Mouse (Mus musculus): ENCODE measurements around the gene Lrrfip2. TPM values are rescaled to one million over a fixed set of nuclear protein-coding genes. Genes with fewer than 3 reads are reported as not detected.

The Lrrfip2 gene
- polyA plus RNA-seq, 1 experiment, result 135 TPM

DNA sequence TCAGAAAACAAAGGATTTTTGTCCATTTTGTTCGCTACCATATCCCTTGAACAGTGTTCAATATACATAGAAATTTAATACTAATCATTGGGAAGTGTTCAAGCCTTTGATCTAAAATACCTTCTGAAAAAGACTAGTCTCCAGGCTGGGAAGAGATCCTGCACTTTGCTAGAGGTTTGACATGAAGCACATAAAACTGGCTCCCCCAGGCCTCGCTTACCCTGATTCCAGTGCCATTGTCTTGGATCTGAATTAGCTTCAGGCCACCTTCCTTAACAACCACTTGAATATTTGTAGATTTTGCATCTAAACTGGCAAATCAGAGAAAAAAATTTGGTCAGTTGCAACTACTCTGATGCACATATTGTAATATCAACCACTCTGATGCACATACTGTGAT is 150.6 kb downstream of the Lrrfip2 start:
- H3K27ac ChIP-seq (ENCODE audit: control insufficient read depth, insufficient read depth, low read depth, low read length), result no peak overlapping the region
- H3K4me3 ChIP-seq (ENCODE audit: control insufficient read depth, low read depth, low read length), result no peak overlapping the region
- no peak for TF ChIP-seq POLR2A (IDR thresholded peaks at IDR 0.05; ENCODE audit: control insufficient read depth, low read depth, low read length)
- no peak for TF ChIP-seq CTCF (IDR thresholded peaks at IDR 0.05; ENCODE audit: control insufficient read depth, insufficient read depth, insufficient replicate concordance, low read depth, low read length)
- H3K27me3 ChIP-seq (ENCODE audit: control insufficient read depth, insufficient read depth, low read length), result no peaks in the 10 kb centered on the region
- peaks cover 7% of the 10 kb centered on the region for H3K4me1 ChIP-seq (ENCODE audit: control insufficient read depth, insufficient read depth, low read length)
- no peaks in the 10 kb centered on the region; the same call in 1 of the 2 replicates for H3K36me3 ChIP-seq (ENCODE audit: control insufficient read depth, insufficient read depth, low read length)

DNA sequence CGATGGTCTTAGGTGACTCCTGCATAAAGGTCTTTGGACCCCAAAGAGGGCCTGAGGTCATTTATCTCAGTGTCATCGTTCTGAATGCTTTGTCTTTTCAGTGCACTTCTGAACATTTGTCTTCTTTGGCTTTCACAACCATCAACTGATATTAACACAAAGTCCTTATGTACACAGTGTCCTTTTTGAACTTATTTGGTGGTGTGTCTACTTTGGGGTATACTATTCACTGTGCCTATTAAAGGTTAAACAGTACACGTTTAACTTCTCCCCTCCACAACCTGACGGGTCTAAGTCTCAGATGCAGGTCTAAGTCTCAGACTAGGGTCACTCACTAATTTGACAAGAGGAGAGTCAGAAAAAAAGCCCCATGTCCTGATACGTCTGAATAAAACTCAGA is 153.2 kb downstream of the Lrrfip2 start:
- no peaks in the 10 kb centered on the region for H3K27me3 ChIP-seq (ENCODE audit: control insufficient read depth, insufficient read depth, low read length)
- H3K4me1 ChIP-seq (ENCODE audit: control insufficient read depth, insufficient read depth, low read length), result peaks cover 7% of the 10 kb centered on the region
- H3K36me3 ChIP-seq (ENCODE audit: control insufficient read depth, insufficient read depth, low read length), result no peaks in the 10 kb centered on the region; the same call in 1 of the 2 replicates
- TF ChIP-seq POLR2A (IDR thresholded peaks at IDR 0.05; ENCODE audit: control insufficient read depth, low read depth, low read length), result no peak
- TF ChIP-seq CTCF (IDR thresholded peaks at IDR 0.05; ENCODE audit: control insufficient read depth, insufficient read depth, insufficient replicate concordance, low read depth, low read length), result no peak
- H3K27ac ChIP-seq (ENCODE audit: control insufficient read depth, insufficient read depth, low read depth, low read length), result peak overlapping the region; percentile 76
- H3K4me3 ChIP-seq (ENCODE audit: control insufficient read depth, low read depth, low read length), result peak overlapping the region; percentile 94

DNA sequence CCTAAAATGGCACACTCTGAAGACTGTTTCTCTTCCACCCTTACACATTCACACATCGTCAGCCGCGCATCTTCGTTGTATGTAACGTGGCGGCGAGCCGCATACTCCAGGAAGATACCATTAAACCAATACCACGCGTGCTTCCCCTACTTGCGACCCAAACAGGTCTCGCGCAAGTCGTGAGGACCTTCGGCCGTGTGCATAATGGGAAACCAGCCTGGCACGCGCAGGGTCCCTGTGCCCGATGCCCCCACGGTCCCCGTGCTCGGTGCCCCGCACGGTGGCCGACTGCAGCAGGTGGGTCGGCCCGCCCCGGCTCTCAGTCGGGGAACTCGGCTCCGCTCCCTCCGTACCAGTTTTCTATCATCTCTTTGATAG is 153.7 kb downstream of the Lrrfip2 start:
- no peaks in the 10 kb centered on the region; the same call in 1 of the 2 replicates for H3K36me3 ChIP-seq (ENCODE audit: control insufficient read depth, insufficient read depth, low read length)
- peaks cover 7% of the 10 kb centered on the region for H3K4me1 ChIP-seq (ENCODE audit: control insufficient read depth, insufficient read depth, low read length)
- H3K27ac ChIP-seq (ENCODE audit: control insufficient read depth, insufficient read depth, low read depth, low read length), result peak overlapping the region; percentile 76
- H3K27me3 ChIP-seq (ENCODE audit: control insufficient read depth, insufficient read depth, low read length), result no peaks in the 10 kb centered on the region
- TF ChIP-seq POLR2A (IDR thresholded peaks at IDR 0.05; ENCODE audit: control insufficient read depth, low read depth, low read length), result no peak; the same call in 1 of the 2 replicates
- TF ChIP-seq CTCF (IDR thresholded peaks at IDR 0.05; ENCODE audit: control insufficient read depth, insufficient read depth, insufficient replicate concordance, low read depth, low read length), result no peak
- peak overlapping the region; percentile 94 for H3K4me3 ChIP-seq (ENCODE audit: control insufficient read depth, low read depth, low read length)

GRCm38 (mm10) chr9:111271434-111272160 is 154.2 kb downstream of the Lrrfip2 start, which contains the start of the genes Mlh1 and Epm2aip1:
Gene Mlh1, minus strand, starts transcription at chr9:111271791.
Gene Epm2aip1, plus strand, starts transcription at chr9:111271929.
- Histone ChIP-seq H3K27me3 (ENCODE audit: control insufficient read depth, insufficient read depth, low read length) (no peaks in the 10 kb centered on the region), H3K4me3 (ENCODE audit: control insufficient read depth, low read depth, low read length) (peak within 1 kb of the TSS; percentile 94), H3K27ac (ENCODE audit: control insufficient read depth, insufficient read depth, low read depth, low read length) (peak within 1 kb of the TSS; percentile 92), H3K4me1 (ENCODE audit: control insufficient read depth, insufficient read depth, low read length) (peaks cover 7% of the 10 kb centered on the region), H3K36me3 (ENCODE audit: control insufficient read depth, insufficient read depth, low read length) (no peaks in the 10 kb centered on the region; the same call in 1 of the 2 replicates)
- TF ChIP-seq POLR2A (IDR thresholded peaks at IDR 0.05; ENCODE audit: control insufficient read depth, low read depth, low read length) (peak; percentile 70), CTCF (IDR thresholded peaks at IDR 0.05; ENCODE audit: control insufficient read depth, insufficient read depth, insufficient replicate concordance, low read depth, low read length) (no peak)

DNA sequence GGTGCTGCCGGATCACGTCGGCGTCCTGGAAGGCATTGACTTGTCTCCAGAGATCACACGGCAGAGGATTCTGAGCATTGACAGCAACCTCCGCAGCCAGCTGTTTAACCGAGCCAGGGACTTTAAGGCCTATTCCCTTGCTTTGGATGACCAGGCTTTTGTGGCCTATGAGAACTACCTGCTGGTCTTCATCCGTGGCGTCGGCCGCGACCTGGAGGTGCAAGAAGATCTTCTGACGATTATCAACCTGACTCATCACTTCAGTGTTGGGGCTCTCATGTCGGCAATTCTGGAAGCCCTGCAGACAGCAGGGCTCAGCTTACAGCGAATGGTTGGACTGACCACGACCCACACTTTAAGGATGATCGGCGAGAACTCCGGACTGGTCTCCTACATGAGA is 155.0 kb downstream of the Lrrfip2 start:
- H3K4me1 ChIP-seq (ENCODE audit: control insufficient read depth, insufficient read depth, low read length), result peaks cover 7% of the 10 kb centered on the region
- H3K27ac ChIP-seq (ENCODE audit: control insufficient read depth, insufficient read depth, low read depth, low read length), result peak overlapping the region; percentile 92
- H3K27me3 ChIP-seq (ENCODE audit: control insufficient read depth, insufficient read depth, low read length), result no peaks in the 10 kb centered on the region
- TF ChIP-seq POLR2A (IDR thresholded peaks at IDR 0.05; ENCODE audit: control insufficient read depth, low read depth, low read length) (no peak), CTCF (IDR thresholded peaks at IDR 0.05; ENCODE audit: control insufficient read depth, insufficient read depth, insufficient replicate concordance, low read depth, low read length) (no peak)
- peak overlapping the region; percentile 94 for H3K4me3 ChIP-seq (ENCODE audit: control insufficient read depth, low read depth, low read length)
- H3K36me3 ChIP-seq (ENCODE audit: control insufficient read depth, insufficient read depth, low read length), result no peaks in the 10 kb centered on the region

- no peak for TF ChIP-seq POLR2A (IDR thresholded peaks at IDR 0.05; ENCODE audit: control insufficient read depth, low read depth, low read length)
- no peak for TF ChIP-seq CTCF (IDR thresholded peaks at IDR 0.05; ENCODE audit: control insufficient read depth, insufficient read depth, insufficient replicate concordance, low read depth, low read length)
- H3K36me3 ChIP-seq (ENCODE audit: control insufficient read depth, insufficient read depth, low read length), result no peaks in the 10 kb centered on the region
- H3K4me1 ChIP-seq (ENCODE audit: control insufficient read depth, insufficient read depth, low read length), result peaks cover 7% of the 10 kb centered on the region
- H3K27ac ChIP-seq (ENCODE audit: control insufficient read depth, insufficient read depth, low read depth, low read length), result no peak overlapping the region
- no peaks in the 10 kb centered on the region for H3K27me3 ChIP-seq (ENCODE audit: control insufficient read depth, insufficient read depth, low read length)
- H3K4me3 ChIP-seq (ENCODE audit: control insufficient read depth, low read depth, low read length), result peak overlapping the region; percentile 94; the same call in 1 of the 2 replicates
Observed at GRCm38 (mm10) chr9:111272996-111273785, 155.8 kb downstream of the Lrrfip2 start.

- no peak for TF ChIP-seq POLR2A (IDR thresholded peaks at IDR 0.05; ENCODE audit: control insufficient read depth, low read depth, low read length)
- no peak for TF ChIP-seq CTCF (IDR thresholded peaks at IDR 0.05; ENCODE audit: control insufficient read depth, insufficient read depth, insufficient replicate concordance, low read depth, low read length)
- Histone ChIP-seq H3K27me3 (ENCODE audit: control insufficient read depth, insufficient read depth, low read length) (no peaks in the 10 kb centered on the region), H3K36me3 (ENCODE audit: control insufficient read depth, insufficient read depth, low read length) (no peaks in the 10 kb centered on the region), H3K4me1 (ENCODE audit: control insufficient read depth, insufficient read depth, low read length) (peaks cover 7% of the 10 kb centered on the region), H3K4me3 (ENCODE audit: control insufficient read depth, low read depth, low read length) (no peak overlapping the region), H3K27ac (ENCODE audit: control insufficient read depth, insufficient read depth, low read depth, low read length) (no peak overlapping the region)
Observed at GRCm38 (mm10) chr9:111273958-111274357, 156.6 kb downstream of the Lrrfip2 start.

Data from testis, adult 2 months (tissue).